Mouse (Mus musculus) erythroblast, embryonic 14.5 days (primary cell): ENCODE measurements at regions not wholly inside any gene's neighbourhood (a gene's known extent, or its start where the extent isn't known, plus 50 kb on each side); places are given as distances from the start of the nearest gene placed in this dataset.

Experiments used
- H3K27me3 ChIP-seq: 2 replicates; pipeline ENCODE4 v1.6.1; 2012; ENCODE audit warnings: inconsistent platforms; ENCODE audit not compliant: control insufficient read depth
- H3K36me3 ChIP-seq: 2 replicates; pipeline ENCODE4 v1.6.1; 2012; ENCODE audit warnings: mild to moderate bottlenecking, inconsistent platforms; ENCODE audit not compliant: control insufficient read depth
- H3K4me1 ChIP-seq: 2 replicates; pipeline ENCODE4 v1.6.1; 2012; ENCODE audit warnings: inconsistent platforms; ENCODE audit not compliant: control insufficient read depth
- H3K4me3 ChIP-seq: replicated peaks from 2 replicates; pipeline ENCODE3; 2012; ENCODE audit warnings: moderate library complexity, mild to moderate bottlenecking, inconsistent platforms
- H3K9me3 ChIP-seq: 2 replicates; pipeline ENCODE4 v1.6.1; 2012; ENCODE audit warnings: low read length, inconsistent platforms, mixed read lengths; ENCODE audit not compliant: control insufficient read depth
- GATA1 ChIP-seq: IDR thresholded peaks from 2 replicates; pipeline ENCODE4 v1.6.1; 2012; ENCODE audit warnings: low read length, inconsistent platforms, mixed read lengths
- TAL1 ChIP-seq: IDR thresholded peaks from 3 replicates; pipeline ENCODE4 v1.6.1; 2012; ENCODE audit warnings: low read length, inconsistent platforms, mixed read lengths

DNA sequence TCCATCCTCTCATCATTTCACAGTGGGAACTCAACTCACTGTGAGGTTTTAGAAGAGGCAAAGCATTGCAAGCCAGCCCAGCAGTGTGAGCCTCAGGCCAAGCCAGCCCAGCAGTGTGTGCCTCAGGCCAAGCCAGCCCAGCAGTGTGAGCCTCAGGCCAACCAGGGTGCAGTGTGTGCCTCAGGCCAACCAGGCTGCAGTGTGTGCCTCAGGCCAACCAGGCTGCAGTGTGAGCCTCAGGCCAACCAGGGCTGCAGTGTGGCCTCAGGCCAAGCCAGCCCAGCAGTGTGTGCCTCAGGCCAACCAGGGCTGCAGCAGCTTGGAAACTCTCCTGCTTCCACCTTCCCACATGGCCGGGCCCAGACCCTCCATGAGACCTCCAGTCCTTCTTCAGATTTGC lies 227.1 kb upstream of the Zmiz1 start:
- Histone ChIP-seq H3K36me3 (no peaks in the 10 kb centered on the region), H3K27me3 (no peaks in the 10 kb centered on the region), H3K4me1 (no peaks in the 10 kb centered on the region), H3K9me3 (no peaks in the 10 kb centered on the region), H3K4me3 (no peak overlapping the region)
- no peak for TF ChIP-seq TAL1
- TF ChIP-seq GATA1, result no peak

DNA sequence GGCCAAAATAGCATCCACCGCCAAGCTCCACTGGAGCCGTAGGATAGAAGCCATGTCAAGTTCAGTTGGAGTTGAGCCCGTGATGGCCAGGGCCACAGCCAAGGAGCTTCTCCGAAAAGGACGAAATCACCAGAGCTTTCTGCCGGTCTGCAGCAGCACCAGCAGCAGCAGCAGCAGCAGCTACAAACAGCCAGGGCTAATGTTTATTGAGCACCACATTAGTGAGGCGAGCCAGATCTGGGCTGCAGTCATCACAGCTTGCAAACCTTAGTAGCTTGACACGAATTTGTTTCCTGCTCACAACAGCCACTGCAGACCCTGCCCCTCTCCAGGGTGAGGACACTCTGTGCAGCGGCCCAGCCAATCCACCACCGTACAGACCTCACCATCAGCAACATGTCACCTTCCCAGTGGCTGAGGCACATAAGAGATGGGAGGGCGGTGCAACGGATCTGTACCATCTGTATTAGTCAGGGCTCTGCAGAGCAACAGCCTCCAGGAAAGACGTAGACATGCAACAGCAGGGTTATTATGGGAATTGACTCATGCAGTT lies 222.5 kb upstream of the Zmiz1 start:
- TF ChIP-seq TAL1 (no peak), GATA1 (no peak)
- H3K27me3 ChIP-seq, result no peaks in the 10 kb centered on the region
- H3K9me3 ChIP-seq, result no peaks in the 10 kb centered on the region

DNA sequence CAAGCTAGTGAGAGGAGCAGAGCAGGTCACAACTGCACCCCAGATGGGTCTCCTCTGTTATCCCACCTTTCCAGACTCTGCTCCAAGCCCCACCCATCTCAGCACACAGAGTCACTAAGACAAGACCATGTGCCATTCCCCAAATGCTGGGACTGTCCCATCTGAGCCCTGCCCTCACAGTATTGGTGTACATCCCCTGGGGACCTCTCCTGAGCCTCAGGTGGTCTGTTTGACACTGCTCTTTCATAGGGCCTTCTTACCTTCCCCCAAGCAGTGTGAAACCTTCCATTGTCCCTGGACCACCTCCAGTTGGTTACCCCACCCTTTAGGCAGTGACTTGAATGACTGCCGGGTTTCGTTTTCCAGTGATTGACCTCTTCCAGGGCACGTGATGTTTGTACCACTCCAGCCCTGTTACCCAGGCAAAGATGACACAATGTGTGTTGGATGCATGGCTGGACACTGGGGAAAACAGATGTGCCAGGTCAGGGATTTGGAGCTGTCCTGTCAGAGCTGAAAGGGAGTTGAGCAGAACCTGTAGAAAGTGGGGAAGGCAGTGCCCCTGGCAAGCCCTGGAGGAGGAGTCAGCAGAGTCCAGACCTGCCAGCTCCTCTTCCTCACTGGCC lies 219.5 kb upstream of the Zmiz1 start:
- Histone ChIP-seq H3K4me1 (no peaks in the 10 kb centered on the region), H3K9me3 (no peaks in the 10 kb centered on the region)
- TF ChIP-seq TAL1 (no peak), GATA1 (no peak)

More for the DNA sequence above, 222.5 kb upstream of the Zmiz1 start:
- Histone ChIP-seq H3K36me3 (no peaks in the 10 kb centered on the region), H3K4me1 (no peaks in the 10 kb centered on the region), H3K4me3 (no peak overlapping the region)

DNA sequence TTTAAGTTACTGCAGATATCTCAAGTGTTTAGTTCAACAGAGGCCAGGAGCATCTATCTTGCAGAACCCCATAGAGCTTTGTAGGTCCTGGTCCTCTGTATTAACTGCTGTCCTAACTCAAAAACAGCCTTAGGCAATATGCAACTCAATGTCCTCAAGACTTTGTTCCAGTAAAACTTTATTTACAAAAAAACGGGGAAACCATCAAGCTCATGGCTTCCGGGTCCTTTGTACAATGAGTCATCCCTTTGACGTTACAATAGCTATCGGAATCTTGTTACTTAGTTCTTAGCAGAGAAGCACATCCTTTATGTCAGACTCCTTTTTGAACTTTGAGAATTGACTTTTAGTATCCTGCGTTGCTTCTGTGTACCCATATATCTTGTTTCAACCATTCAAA lies 216.2 kb upstream of the Zmiz1 start:
- no peak overlapping the region for H3K4me3 ChIP-seq
- TF ChIP-seq GATA1, result no peak
- no peak for TF ChIP-seq TAL1
- H3K27me3 ChIP-seq, result no peaks in the 10 kb centered on the region
- H3K36me3 ChIP-seq, result no peaks in the 10 kb centered on the region
- H3K4me1 ChIP-seq, result no peaks in the 10 kb centered on the region
- H3K9me3 ChIP-seq, result no peaks in the 10 kb centered on the region

More for the DNA sequence above, 219.5 kb upstream of the Zmiz1 start:
- H3K36me3 ChIP-seq, result no peaks in the 10 kb centered on the region
- no peaks in the 10 kb centered on the region for H3K27me3 ChIP-seq
- no peak overlapping the region for H3K4me3 ChIP-seq

DNA sequence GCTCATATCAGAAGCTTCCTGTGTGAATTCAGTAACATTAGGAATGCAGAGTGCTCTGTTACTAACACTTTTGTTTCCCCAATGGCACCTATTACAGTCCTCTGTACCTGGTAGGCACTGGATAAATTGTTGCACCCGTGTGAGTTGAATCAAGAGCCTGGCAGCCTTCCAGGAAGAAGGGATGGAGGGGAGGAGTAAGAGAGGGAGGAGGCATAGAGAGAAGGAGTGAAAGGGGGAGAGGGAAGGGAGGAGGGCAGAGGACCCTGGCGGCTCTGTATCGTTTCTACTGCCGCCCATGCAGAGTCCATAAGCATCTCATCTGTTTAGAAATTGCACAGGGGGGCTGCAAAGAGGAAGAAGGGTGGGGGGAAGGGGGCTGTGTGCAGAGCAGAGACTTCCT lies 215.7 kb upstream of the Zmiz1 start:
- H3K4me3 ChIP-seq, result no peak overlapping the region
- no peaks in the 10 kb centered on the region for H3K4me1 ChIP-seq
- no peaks in the 10 kb centered on the region for H3K36me3 ChIP-seq
- H3K9me3 ChIP-seq, result no peaks in the 10 kb centered on the region
- no peak for TF ChIP-seq TAL1
- no peak for TF ChIP-seq GATA1
- H3K27me3 ChIP-seq, result no peaks in the 10 kb centered on the region

DNA sequence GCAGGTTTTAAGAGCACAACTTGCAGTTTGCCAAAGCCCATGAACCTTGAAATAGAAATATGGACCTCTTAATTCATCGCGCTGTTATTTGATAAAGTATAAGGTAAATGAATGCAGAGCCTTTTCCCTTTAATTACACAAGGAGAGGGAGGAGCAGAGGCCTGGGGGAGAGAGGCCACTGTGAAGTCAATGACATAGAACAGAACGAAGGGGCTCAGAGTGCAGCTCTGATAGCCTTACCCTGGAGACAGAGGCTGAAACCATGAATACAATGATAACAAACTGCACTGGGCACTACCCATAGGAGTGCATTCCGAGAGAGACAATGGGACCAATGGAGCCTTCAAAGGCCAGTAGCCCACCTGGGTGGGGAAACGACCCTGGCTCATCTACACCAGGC lies 215.3 kb upstream of the Zmiz1 start:
- Histone ChIP-seq H3K4me3 (no peak overlapping the region), H3K27me3 (no peaks in the 10 kb centered on the region), H3K4me1 (no peaks in the 10 kb centered on the region), H3K9me3 (no peaks in the 10 kb centered on the region), H3K36me3 (no peaks in the 10 kb centered on the region)
- no peak for TF ChIP-seq TAL1
- no peak for TF ChIP-seq GATA1

DNA sequence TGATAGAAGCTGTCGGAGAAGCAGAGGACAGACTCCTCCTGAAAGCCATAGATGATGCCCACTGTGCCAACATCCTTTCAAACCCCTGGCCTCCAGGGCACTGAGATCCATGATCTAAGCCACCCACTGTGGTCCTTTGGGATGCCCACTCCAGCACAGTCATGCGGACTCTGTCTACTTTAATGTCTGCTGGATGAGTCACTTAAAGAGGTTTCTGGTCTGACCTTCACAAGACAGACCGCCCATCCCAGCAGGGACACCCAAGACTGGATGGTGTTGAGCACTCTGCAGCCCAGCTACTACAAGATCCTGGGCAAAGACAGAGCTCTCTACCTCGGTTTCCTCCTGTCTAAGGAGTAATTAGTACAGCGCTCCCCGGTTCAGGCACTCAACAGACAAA lies 214.1 kb upstream of the Zmiz1 start:
- TF ChIP-seq GATA1 (no peak), TAL1 (no peak)

DNA sequence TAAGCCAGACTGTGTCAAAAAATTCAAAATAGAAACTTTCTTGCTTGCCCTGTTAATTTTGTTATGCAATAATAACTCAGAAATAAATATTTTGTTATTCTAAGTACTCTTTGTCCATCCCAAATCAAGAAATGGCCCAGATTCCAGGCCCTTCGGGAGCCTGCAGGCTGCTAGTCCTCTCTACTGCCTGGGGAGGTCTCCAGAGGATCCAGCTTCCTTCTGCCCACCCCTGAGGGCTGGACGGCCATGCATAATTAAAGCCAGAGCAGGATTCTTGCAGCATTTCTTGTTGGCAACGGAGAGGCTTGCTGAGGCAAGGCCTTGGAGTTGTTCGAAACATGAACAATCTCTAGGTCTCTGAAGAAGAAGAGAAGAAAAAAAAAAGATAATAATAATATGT lies 213.3 kb upstream of the Zmiz1 start:
- TF ChIP-seq TAL1, result no peak
- no peak for TF ChIP-seq GATA1
- Histone ChIP-seq H3K36me3 (no peaks in the 10 kb centered on the region), H3K9me3 (no peaks in the 10 kb centered on the region), H3K27me3 (no peaks in the 10 kb centered on the region), H3K4me3 (no peak overlapping the region), H3K4me1 (no peaks in the 10 kb centered on the region)

More for the DNA sequence above, 214.1 kb upstream of the Zmiz1 start:
- Histone ChIP-seq H3K9me3 (no peaks in the 10 kb centered on the region), H3K4me3 (no peak overlapping the region), H3K27me3 (no peaks in the 10 kb centered on the region), H3K4me1 (no peaks in the 10 kb centered on the region), H3K36me3 (no peaks in the 10 kb centered on the region)

DNA sequence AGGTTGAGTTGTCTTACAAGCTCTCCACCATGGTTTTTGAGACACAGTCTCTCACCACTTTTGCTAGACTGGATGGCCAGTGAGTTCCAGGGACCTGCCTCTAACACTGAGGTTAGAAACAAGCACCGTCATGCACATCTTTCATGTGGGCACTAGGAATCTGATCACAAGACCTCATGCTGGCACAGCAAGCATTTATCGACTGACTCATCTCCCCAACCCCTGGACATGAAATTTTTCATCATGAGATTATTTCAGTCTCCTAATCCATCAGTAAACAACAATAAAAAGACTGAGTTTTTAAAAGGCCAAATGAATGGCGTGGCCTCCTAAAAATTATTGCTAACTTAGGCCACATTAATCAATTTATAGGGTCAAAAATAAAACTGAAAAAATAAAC lies 210.0 kb upstream of the Zmiz1 start:
- H3K36me3 ChIP-seq, result no peaks in the 10 kb centered on the region
- no peaks in the 10 kb centered on the region for H3K9me3 ChIP-seq
- no peaks in the 10 kb centered on the region for H3K4me1 ChIP-seq
- no peak overlapping the region for H3K4me3 ChIP-seq
- no peaks in the 10 kb centered on the region for H3K27me3 ChIP-seq
- TF ChIP-seq TAL1, result no peak
- no peak for TF ChIP-seq GATA1

DNA sequence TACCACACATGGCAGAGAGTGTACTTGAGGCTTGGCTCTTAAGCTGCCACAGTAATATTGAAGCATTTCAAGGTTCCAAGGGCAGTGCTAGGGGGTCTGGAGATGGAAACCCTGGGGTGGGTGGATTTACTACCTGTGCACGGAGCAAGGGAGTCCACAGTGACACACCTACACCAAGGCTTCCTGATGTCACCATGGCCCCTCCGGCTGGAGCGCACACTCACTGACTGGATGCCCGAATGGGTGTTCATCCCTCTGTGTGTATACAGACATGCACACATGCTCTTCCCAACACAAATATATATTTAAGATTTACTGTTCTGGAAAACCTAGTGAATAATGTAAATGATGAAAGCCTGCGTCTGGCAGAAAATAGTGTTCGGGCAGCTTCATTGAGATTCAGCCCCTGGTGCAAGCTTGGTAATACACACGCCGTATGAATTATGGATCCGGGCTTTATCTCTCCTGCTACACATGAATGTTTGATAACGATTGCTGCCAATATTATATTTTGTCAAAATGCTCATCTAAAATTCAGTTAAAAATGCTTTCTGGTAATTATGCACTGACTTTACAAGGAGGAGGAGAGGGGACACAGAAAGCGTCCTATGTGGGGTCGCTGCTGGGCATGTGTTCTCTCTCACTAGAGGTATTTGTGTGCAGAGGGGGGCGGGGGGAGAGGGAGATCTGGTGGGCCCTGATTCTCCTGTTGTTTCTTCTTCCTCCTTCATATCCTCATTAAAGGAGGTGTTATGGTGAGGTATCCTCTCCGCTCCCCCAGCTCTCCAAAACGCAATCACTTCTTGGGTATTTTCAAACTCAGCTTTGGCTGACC lies 205.8 kb upstream of the Zmiz1 start:
- no peaks in the 10 kb centered on the region for H3K36me3 ChIP-seq
- TF ChIP-seq TAL1, result no peak
- TF ChIP-seq GATA1, result no peak
- no peaks in the 10 kb centered on the region for H3K27me3 ChIP-seq
- no peaks in the 10 kb centered on the region for H3K9me3 ChIP-seq
- H3K4me3 ChIP-seq, result no peak overlapping the region
- H3K4me1 ChIP-seq, result no peaks in the 10 kb centered on the region
